Mouse (Mus musculus) neural tube, postnatal 0 days (tissue): ENCODE data around the gene Msrb3. TPM values are rescaled to one million over a fixed set of nuclear protein-coding genes. Genes with fewer than 3 reads are reported as not detected.

Source experiments
- polyA plus RNA-seq: library from polyadenylated mRNA; unstranded; fragments of >200 nt; fragmentation: Nextera tagmentation; extraction: Ambion mirVana; gene quantifications from 2 replicates; pipeline ENCODE4 v1.2.1, GENCODE M21; 2015

Gene Msrb3
- 1.0 and 1.8 TPM in 2 replicates for polyA plus RNA-seq

DNA sequence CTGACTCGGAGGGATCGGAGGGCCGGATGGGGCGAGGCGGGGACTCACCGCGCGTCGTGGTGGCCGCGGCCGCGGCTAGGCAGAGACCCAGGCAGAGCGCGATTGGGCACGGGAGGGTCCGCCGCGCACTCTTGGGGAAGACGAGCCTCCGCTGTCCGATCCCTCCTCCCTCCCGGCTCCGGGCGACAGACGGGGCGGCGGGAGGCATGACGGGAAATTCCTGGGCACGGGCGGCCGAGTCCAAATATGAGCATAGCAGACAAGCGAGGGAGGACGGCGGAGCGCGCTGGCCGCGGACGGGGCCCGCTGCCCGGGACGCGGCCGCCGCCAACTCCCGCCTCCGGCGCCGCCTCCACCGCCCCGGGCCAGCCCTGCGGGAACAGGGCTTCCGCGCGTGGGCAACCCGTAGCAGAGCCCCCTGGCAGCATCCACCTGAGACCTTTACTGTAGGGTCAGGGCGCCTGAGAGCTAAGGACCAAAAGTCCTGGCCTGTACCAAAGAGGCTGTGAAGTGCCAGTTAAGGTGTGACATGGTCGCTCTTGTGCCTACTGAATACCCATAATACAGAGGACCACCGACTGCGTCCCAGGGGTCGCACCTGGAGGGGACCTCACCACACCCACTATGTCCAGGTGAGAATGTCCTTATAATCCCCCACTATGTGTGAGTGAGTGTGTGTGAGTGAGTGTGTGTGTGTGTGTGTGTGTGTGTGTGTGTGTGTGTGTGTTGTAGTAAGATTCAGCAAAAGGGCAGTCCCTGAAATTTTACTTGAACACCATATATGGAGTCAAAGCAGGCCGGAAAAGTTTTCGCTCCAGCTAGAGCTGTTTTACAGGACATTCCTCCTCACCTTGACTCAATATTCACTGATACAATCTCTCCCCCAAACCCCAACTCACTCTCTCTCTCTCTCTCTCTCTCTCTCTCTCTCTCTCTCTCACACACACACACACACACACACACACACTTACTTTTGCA lies at the start of gene Msrb3:
TSS of gene Msrb3 (minus strand) at position 317 of the 978 bp plus-strand sequence.

Other genes starting within 250 kb of the Msrb3 start
- gene Lemd3, start 80.2 kb upstream of the Msrb3 start, polyA plus RNA-seq: 3.9 TPM in 2 replicates
- gene Wif1, start 134.9 kb upstream of the Msrb3 start, polyA plus RNA-seq: 5.7 and 6.2 TPM in 2 replicates